Mouse (Mus musculus) monocyte, adult 2 months (primary cell): Measurements from ENCODE around the gene Cd59b.

Source experiments
- DNase-seq, 2 experiments: peaks; one replicate each; pipeline ENCODE4 v3.0.0; 2022; ENCODE audit warnings: low spot score in 2 of 2, low read depth in 1 of 2

Gene Cd59b

DNA sequence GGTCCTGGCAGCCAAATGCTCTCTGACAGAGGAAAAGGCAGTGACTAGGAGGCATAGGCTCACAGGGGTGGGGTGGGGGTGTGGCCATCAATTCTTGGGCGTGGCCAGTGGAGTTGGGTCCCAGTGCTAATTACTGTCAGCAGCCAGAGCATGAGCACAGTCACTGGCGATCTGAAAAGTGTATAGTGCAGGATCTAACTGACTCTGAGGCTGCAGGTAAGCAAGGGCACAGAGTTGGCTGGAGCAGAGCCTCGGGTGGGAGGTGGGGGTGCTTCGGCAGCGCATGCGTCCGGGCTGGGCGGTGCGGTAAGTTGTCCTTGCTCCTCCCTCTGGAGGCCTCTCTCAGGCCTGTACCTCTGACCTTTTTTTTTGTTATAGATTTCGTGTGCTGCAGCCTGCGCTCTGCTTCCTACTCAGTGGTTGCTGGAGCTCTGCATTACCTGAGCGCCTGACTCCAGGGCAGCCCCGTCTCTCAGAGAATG lies at the start of gene Cd59b:
TSS of gene Cd59b (plus strand) at position 146 of the 482 bp plus-strand sequence.
- no peak for DNase-seq

DNA sequence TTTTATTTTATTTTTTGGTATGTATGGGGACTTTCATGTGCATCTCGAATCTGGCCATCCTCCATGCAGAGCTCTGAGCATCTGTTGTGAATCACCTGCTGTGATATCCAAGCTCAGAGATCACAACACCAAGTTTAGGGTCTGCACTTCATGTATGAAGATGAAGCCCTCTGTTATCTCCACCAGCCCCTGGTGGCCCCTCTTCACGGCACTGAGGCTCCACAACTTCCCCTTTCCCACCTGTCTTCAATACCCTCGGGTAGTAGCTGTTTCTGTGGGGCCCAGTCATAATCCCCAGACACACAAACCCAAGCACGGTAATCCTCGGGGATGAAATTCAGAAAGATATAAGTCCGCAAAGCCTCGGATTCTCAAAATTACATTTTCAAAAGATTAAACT lies 46.6 kb upstream of the Cd59b start:
- no peak for DNase-seq

DNA sequence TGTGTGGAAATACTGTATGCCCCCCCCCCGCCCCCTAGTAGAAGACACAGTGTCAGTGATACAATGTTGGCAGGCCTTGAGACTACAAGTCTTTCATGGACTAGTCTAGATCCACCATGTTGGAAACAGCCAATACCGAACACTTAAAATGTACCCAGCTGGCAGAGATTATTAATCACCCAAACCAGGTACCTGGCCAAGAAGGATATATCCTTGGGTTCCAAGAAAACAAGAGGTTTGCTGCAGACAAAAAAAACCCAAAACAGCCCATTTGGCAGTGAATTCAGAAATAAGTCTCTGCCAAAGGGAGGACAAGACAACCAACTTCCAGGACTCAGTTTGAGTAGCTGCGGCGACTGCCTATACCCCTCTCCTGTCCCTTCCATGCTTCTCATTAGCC lies 45.0 kb upstream of the Cd59b start:
- DNase-seq: no peak

DNA sequence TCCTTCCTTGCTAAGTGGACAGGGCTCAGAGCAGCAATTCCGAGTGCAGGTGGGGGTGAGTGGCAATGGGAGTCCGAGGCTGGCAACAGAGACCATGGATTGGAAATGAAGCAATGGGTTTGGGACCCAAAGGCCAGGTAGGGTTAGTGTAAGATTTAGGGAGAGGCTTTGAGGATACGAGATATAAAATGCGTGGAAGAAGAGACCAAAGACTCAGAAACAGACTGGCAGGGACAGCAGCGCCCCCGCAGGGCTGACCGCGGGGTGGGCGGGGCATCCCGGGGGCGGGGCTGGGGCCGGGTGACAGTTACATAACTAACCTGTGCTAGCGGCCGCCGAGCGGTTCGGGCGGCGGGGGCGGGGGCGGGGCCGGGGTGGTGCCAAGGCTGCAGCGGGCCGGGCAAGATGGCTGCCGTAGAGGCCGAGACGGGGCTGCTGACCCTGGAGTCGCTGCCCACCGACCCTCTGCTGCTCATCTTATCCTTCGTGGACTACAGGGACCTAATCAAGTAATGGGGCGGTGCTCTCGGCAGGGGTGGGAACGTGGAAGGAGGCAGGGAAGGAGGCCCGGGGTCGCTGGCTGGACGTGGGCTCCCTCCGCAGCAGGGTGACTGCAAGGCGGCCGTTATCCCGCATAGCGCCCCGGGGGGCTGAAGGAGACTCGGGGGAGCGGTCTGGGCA lies 42.1 kb upstream of the Cd59b start, which contains the start of gene Fbxo3:
TSS of gene Fbxo3 (plus strand) at position 264 of the 681 bp plus-strand sequence.
- peak; percentile 45 to 55 for DNase-seq

DNA sequence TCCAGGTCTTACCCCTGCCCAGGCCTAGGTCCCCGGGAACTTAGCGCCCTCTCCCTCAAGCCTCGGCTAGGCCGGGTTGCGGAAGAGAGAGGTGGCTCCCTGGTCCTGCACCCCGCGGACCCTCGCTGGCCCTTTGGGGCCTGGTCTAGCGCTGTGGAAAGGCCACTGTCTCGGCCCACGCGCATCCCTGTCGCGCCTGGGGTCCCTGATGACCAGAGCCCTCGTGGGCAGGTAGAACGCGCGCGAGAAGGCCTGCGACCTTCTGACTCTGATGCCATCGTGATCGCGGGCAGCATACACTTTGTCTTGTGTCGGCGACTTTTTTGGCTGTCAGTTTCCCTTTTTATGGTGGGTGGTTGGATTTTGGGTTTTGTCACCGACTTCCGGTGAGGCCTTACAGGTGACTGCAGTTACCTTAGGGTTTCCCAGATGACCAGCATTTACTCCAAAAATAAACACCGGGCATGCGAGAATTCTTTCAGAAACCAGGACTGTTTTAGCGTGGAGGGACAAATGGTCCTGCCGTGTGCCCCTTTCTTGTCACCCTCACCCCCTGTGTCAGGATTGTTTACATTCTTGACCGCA lies 41.4 kb upstream of the Cd59b start, which contains the start of gene 4931422A03Rik:
TSS of gene 4931422A03Rik (minus strand) at position 223 of the 585 bp plus-strand sequence.
- no peak for DNase-seq

DNA sequence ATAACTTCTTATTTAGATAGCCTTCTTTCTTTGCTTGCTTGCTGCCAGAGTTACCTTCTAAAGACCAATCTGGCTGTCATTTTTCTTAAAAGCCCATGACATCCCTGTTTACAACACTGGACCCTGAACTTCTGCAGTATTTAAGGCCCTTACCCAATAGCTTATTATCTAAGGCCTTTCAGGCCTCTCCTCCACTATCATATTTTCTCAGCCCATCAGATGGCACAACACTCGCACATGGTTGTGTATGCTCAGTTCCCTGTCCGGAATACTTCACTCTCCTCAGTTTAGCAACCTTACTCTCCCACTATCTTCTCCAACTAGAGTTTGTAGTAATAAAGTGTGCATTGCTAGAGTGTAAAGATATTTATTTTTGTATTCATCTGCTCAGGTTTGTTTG lies 40.6 kb upstream of the Cd59b start:
- no peak for DNase-seq

DNA sequence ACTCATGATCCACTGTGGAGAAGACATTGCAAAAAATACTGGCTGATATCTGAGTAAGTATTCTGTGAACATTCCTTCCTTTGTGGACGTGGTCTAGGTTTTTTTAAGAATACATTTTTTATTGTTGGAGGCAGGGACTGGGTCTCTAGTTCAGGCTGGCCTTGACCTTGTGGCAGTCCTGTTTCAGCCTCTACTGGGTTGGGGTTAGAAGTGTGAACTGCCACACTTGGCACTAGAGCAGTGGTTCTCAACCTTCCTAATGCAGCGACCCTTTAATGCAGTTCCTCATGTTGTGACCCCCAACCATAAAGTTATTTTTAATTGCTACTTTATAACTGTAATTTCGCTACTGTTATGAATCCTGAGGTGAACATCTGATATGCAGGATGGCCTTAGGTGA lies 39.3 kb upstream of the Cd59b start:
- no peak for DNase-seq

DNA sequence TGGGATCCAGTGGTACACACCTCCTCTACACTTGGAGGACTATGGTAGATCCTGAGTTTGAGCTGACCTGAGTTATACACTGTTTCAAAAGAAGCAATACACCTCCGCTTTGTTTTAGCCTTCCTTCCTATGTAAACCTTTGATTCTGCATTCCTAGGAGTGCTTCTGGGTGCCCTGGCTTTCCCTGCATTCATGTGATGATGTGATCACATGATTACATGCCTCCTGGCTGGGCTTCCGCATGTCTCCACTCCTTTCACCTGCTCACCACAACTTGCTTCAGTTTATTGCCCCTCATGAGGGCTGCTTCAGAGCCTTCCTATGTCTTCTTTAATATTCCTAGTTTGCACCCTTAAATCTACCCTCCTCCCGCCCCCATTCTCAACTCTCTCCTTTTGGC lies 37.6 kb upstream of the Cd59b start:
- DNase-seq: no peak

DNA sequence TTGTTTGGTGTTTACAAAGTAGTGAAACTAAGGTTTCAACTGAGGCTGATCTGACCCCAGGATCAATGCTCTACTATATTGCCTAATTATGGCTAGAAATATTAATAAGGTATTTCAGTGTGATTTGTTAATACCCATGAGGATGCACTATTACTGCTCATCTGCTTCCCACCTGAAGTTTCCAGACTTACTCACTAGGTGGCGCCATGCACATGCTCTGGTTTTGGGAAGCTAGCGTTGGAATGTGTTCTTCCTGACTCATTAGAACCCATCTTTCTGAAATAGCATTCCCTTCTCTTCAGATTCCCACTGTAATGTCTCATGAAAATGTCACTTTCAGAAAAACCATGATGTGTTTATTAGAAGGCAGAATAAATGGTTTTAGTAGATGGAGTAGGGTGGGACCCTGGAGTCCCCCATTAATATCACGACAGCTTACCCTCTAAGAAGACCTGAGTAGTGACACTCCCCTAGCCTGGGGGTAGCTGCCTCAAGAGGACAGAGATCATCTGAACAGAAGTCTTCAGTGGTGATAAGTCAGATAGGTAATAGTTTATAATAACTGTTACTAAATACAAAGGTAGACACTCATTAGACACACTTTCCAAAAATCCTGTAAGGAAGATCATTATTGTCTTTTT lies 34.7 kb upstream of the Cd59b start:
- no peak for DNase-seq

DNA sequence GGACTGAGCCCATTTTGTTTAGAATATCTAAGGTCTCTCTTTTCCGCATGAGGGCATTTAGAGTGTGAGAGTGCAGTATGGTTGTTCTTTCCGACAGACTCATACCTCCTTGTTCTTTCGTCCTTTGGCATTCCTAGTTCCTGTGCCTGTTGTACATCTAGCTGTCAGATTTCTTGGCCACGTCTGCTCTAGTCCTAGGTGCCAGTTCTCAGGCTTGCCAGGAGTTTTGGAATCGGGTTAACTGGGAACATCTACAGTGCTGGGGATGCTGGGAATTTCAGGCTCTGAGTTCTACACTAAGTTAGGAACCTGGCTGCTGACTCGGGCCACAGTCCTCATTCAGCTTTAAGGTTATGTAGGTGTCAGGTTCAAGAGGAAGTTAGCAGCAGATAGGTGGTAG lies 34.1 kb upstream of the Cd59b start:
- DNase-seq: no peak

DNA sequence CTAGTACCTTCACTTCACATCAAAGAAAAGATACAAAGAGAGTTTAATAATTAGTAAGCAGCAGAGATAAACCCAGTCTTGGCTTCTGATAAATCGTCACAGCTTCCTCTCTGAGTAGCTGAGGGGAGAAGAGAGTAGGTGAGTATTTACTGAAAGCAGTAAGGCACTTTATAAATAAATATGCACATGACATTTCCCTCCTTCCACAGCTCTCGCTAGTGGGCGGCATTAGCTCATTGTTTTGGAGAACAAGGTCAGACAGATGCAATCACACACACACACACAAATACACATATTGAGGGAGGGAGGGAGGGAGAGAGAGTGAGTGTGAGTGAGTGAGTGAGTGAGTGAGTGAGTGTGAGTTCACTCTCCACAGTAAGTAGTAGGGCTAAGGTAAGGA lies 33.3 kb upstream of the Cd59b start:
- no peak for DNase-seq

DNA sequence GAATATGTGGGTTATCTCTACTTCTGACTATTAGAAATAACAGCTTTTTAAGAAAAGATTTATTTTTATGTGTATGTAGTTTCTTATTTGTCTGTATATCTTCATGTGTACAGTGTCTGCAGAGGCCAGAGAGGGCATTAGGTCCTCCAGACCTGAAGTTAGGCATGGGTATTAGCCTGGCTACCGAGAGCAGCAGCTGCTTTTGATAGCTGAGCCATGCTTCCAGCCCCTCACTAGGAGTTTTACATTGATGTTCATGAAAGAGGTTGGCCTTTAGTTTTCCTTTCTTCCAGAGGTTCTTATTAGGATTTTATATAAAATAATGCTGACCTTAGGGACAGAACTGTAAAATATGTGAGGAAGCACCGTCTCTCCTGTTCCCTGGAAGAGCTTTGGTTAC lies 31.4 kb upstream of the Cd59b start:
- DNase-seq: no peak

DNA sequence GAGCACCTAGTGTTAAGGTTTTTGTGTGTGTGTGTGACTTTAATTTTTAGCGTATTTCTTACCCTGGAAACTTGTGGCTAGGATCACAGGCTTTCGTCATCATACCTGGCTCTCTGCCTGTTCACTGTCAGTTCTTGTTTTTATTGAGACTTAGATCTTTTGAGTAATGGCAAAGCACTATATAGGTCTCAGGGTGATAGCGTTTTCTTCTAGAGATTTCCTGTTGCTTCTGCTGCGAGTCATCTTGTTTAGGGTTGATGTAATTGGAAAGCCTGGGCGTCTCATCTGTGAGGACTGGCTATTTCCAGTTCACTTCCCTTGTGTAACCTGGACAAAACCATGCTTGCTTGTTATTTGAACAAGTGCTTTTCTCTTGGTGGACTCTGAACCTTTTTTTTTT lies 28.0 kb upstream of the Cd59b start:
- DNase-seq: no peak

DNA sequence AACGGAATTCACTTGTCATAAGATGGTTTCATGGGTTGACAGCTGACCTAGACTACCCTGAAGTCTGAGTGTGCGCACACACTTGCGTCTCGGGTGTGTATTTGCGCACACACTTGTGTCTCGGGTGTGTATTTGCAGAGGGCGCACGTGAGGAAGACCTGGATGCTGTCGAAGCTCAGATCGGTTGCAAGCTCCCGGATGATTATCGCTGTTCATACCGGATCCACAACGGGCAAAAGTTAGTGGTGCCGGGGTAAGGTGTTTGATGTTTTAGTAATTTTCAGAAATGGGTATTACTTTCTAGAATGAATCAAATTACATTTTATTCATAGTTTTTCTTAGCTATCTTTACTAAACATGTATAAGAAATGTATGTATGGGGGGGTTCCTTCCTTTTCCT lies 26.9 kb upstream of the Cd59b start:
- no peak for DNase-seq

DNA sequence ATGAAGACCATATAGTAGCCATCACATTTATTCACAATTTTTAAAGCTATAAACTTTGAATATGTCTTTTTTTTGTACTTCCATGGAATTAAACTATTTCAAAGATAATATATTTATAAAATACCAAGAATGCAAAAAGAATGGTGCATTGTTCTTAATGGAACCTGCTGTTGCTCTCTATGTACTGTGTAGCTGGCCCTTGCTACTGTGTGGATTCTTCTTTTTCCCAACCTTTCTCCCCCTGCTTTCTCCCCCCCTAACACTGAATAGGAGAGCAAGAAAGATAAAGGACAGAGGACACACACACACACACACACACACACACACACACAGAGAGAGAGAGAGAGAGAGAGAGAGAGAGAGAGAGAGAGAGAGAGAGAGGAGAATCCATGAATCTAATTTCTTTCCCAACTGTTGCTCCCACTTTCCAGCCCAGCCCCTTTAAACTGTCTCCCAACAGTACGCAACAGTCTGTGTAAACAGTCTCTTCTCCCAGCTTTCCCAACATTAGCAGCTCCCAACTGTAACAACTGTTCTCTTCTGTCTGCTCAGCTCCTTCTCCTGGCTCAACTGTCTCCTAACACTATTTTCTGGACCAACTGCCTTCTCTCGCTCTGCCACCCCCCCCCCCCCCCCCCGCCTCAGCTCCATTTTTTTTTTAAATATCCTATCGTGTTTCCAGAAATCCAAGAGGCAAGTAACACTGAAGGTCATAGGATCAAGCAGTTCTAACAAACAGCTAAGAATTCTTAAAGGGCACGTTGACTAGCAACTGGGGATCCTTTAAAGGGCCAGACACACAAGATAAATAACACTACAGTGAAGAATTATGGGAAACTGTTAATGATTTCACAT lies 25.8 kb upstream of the Cd59b start:
- no peak for DNase-seq

DNA sequence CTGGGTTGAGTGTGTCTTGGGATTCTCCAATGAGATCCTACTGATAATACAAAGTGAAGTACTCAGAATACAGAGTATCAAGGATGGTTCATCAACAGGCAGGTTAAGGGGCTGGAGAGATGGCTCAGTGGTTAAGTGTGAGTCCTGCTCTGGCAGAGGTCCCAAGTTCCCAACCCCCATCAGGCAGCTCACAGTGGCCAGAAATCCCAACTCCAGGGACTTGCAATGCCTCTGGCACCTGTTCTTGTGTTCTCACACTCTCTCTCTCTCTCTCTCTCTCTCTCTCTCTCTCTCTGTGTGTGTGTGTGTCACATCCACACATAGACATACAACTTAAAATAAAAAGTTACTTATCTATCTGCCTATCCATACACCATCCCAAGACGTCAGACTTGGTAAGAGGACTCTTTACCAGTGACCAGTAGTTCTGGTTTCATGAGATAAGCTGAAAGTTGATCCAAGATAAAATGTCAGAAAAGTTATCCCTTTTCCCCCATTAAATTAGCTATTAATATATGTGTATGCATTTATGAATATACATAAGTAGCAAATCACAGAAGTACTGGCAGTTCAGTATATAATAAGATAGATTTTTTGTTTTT lies 25.1 kb upstream of the Cd59b start:
- no peak for DNase-seq

DNA sequence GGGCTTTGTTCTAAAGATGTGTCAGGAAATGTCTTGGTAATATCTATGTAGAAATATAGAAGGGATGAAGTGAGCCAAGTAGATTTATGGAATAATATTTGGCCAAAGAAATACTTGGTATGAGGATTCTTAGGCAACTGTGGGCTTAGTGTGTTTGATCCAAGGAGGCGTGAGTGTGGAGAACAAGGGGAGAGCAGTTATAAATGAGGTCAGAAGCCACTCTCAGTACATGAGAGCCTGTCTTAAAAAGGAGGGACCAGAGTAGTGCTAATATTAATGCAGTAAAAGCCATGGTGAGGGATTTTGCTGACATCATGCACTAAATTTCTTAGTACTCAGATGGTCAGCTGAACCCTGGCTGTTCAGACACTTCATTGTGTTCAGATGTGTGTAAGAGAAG lies 11.3 kb upstream of the Cd59b start:
- DNase-seq: no peak

DNA sequence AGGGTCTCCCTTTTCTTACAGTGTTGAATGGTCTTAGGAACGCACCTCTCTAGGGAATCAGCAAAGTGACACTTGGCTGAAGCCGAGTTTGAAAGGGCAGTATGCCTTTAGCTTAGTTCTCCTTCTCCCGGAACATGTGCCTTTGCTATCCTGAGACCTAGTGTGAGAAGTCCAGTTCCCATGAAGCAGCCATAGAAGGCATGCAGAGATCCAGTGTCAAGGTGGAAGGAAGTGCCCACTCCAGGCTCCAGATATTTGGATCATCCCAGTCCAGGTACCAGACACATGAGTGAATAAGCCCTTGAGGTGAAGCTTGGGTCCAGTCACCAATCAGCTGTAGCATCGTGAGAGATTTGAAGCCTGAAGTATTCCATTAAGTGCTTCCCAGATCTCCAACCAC lies 10.7 kb upstream of the Cd59b start:
- no peak for DNase-seq

DNA sequence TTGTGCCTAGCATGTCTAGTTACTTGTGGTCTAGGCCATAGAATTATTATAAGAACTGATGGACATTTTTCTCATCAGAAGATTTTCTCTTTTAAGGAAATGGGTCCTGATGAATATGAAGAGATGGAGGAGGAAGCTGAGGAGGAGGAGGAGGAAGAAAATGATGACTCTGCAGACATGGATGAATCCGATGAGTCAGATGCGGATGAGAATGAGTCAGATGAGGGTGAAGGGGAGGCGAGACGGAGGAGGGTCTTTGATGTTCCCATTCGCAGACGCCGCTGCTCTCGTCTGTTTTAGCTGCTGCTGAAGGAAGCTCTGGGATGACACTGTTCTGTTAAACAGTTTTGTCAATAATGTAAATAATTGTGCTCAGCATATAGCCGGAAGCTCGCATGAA lies 9.9 kb upstream of the Cd59b start:
- DNase-seq: no peak

DNA sequence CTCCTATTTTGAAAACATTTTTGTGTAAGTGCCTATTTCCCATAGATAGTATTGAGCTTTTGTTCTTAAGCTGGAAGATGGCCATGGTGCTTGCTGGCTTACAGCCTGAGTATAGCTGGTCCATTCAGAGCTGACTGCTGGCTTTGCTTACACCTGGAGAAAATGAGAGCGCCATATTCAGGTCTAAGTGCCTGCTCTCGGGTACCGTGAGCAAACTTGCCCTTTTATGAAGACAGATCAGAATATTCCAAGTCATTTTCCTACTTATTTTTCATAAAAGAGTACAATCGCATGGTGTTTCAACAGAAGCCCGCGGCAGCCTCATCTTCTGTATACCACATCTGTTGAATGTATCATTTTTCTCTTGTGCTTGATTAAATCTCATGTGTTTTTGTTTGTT lies 8.7 kb upstream of the Cd59b start:
- DNase-seq: no peak

DNA sequence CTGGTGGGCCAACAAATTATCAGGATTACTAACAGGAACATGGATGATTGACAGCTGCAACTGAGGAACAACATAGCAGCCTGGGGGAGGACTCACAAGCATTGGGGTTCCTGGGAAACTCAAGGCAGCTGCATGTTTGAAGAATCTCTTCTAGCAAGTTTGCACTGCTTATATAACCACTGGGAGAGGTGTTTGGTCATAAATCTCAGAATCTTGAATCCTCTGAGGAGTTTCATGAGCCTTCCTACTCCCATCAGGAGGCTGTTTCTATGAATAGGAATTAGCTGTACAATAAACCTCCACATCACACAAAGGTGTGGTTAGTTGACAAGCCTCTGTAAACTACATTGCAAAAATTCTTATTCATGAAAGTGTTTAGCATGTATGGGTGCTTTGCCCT lies 7.0 kb upstream of the Cd59b start:
- DNase-seq: no peak
